Mouse (Mus musculus) C2C12 (cell line): ENCODE data around the gene Morc3. TPM values are rescaled to one million over a fixed set of nuclear protein-coding genes. Genes with fewer than 3 reads are reported as not detected.

ENCODE experiments used
- H3K27me3 ChIP-seq: one replicate; pipeline ENCODE4 v1.6.1; 2011; ENCODE audit not compliant: control insufficient read depth, insufficient read depth, insufficient read length
- H3K36me3 ChIP-seq: one replicate; pipeline ENCODE4 v1.6.1; 2011; ENCODE audit not compliant: control insufficient read depth, insufficient read depth
- H3K4me3 ChIP-seq: one replicate; pipeline ENCODE4 v1.5.1; 2011; ENCODE audit warnings: mild to moderate bottlenecking, control low read depth; ENCODE audit not compliant: poor library complexity, insufficient read depth, severe bottlenecking
- H3K79me2 ChIP-seq: one replicate; pipeline ENCODE4 v1.6.1; 2011; ENCODE audit not compliant: control insufficient read depth, insufficient read depth
- H3K79me3 ChIP-seq: one replicate; pipeline ENCODE4 v1.6.1; 2011; ENCODE audit warnings: low read depth, control low read depth
- H3ac ChIP-seq: one replicate; pipeline ENCODE3; 2011; ENCODE audit warnings: low read depth; ENCODE audit not compliant: control insufficient read depth, insufficient read length
- CEBPB ChIP-seq: IDR thresholded peaks from one replicate; pipeline ENCODE4 v1.6.1; 2011; ENCODE audit warnings: low read depth, mild to moderate bottlenecking, control low read depth, moderate library complexity
- CTCF ChIP-seq: IDR thresholded peaks from one replicate; pipeline ENCODE4 v1.5.1; 2011; ENCODE audit not compliant: control insufficient read depth, insufficient read depth, insufficient read length
- FOSL1 ChIP-seq: IDR thresholded peaks from one replicate; pipeline ENCODE4 v1.8.0; 2011; ENCODE audit warnings: mild to moderate bottlenecking, low read length; ENCODE audit not compliant: poor library complexity, insufficient read depth, severe bottlenecking
- MAX ChIP-seq: IDR thresholded peaks from one replicate; pipeline ENCODE4 v1.6.1; 2011; ENCODE audit warnings: mild to moderate bottlenecking, control low read depth
- MYOD1 ChIP-seq: IDR thresholded peaks from one replicate; pipeline ENCODE4 v1.6.1; 2011; ENCODE audit warnings: low read depth; ENCODE audit not compliant: control insufficient read depth, insufficient read length
- MYOG ChIP-seq: IDR thresholded peaks from one replicate; pipeline ENCODE4 v1.6.1; 2011; ENCODE audit not compliant: control insufficient read depth, insufficient read length; ENCODE audit errors: extremely low read depth
- USF1 ChIP-seq: IDR thresholded peaks from one replicate; pipeline ENCODE4 v1.6.1; 2011; ENCODE audit warnings: low read depth, mild to moderate bottlenecking, control low read depth, moderate library complexity
- polyA plus RNA-seq: library from polyadenylated mRNA; unstranded; fragments of >200 nt; fragmentation: generic; extraction: Trizol; gene quantifications from one replicate; pipeline ENCODE4 v1.2.1, GENCODE M21; 2012; ENCODE audit warnings: missing spikeins

The Morc3 gene
- polyA plus RNA-seq, 1 experiment = 8.0 TPM

DNA sequence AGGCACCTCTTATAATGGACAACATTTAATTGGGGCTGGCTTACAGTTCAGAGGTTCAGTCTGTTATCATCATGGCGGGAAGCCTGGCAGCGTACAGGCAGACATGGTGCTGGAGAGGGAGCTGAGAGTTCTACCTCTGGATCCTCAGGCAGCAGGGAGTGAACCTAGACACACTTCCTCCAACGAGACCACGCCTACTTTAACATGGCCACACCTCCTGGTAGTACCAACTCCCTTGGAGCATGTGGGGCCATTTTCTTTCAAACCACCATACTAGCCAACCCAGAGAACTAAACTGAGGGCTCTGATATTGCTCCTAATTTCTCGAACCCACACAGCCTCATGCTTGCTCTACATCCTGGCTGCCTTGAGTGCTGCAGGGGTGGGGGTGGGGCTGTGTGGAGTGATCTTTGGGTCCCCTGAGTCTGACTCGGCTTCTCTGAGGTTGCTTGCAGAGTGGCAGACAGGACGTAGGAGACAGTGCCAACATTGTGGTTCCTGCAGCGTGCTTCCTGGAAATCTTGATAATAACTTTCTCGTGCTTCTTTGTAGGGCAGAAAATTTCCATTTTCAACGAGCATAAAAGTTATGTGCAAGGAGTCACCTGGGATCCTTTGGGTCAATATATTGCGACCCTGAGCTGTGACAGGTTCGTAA is 59.2 kb downstream of the Morc3 start:
- no peak overlapping the region for H3K4me3 ChIP-seq
- H3K27me3 ChIP-seq = no peaks in the 10 kb centered on the region
- no peak overlapping the region for H3ac ChIP-seq
- peaks cover 3% of the 10 kb centered on the region for H3K79me3 ChIP-seq
- H3K36me3 ChIP-seq = peaks cover 73% of the 10 kb centered on the region
- peaks cover 6% of the 10 kb centered on the region for H3K79me2 ChIP-seq
- TF ChIP-seq CTCF (no peak), FOSL1 (no peak), MAX (no peak), CEBPB (no peak), MYOG (no peak), MYOD1 (no peak), USF1 (no peak)

DNA sequence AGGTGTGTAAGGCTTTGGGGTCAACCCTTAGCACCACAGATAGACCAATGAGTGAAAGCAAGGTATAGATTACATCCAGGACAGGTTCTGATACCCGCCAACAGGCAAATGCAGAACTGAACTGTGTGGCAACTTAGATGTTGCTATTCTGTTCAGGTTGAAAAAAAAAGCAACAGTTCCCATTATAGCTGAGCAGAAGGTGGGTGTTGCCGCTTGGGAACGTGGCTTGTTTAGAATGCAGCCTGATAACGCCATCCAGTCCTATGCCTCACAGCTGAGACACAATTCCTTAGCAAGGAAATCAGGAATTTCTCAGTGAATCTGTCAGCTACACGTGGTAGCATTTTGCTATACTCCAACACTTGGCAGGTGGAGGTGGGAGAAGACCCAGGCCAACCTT is 61.4 kb downstream of the Morc3 start:
- peaks cover 64% of the 10 kb centered on the region for H3K36me3 ChIP-seq

GRCm38 (mm10) chr16:93903027-93903426 is 71.1 kb downstream of the Morc3 start:
- Histone ChIP-seq H3K4me3 (no peak overlapping the region), H3K79me3 (no peaks in the 10 kb centered on the region), H3K36me3 (peaks cover 46% of the 10 kb centered on the region), H3K79me2 (no peaks in the 10 kb centered on the region), H3K27me3 (no peaks in the 10 kb centered on the region), H3ac (no peak overlapping the region)
- TF ChIP-seq FOSL1 = no peak
- no peak for TF ChIP-seq CTCF
- no peak for TF ChIP-seq MYOD1
- TF ChIP-seq USF1 = no peak
- no peak for TF ChIP-seq MYOG
- no peak for TF ChIP-seq MAX
- no peak for TF ChIP-seq CEBPB

More for the DNA sequence above, 61.4 kb downstream of the Morc3 start:
- no peaks in the 10 kb centered on the region for H3K79me3 ChIP-seq
- H3ac ChIP-seq = no peak overlapping the region
- H3K4me3 ChIP-seq = no peak overlapping the region
- no peaks in the 10 kb centered on the region for H3K79me2 ChIP-seq
- TF ChIP-seq FOSL1 (no peak), USF1 (no peak), MYOG (no peak), CEBPB (no peak), MAX (no peak), CTCF (no peak), MYOD1 (no peak)
- H3K27me3 ChIP-seq = no peaks in the 10 kb centered on the region

GRCm38 (mm10) chr16:93906156-93907014 is 74.5 kb downstream of the Morc3 start:
- H3K79me2 ChIP-seq = no peaks in the 10 kb centered on the region
- peaks cover 33% of the 10 kb centered on the region for H3K36me3 ChIP-seq
- H3ac ChIP-seq = no peak overlapping the region
- no peak overlapping the region for H3K4me3 ChIP-seq
- no peak for TF ChIP-seq CEBPB
- TF ChIP-seq USF1 = no peak
- peak; percentile 95 for TF ChIP-seq CTCF
- H3K79me3 ChIP-seq = no peaks in the 10 kb centered on the region
- no peaks in the 10 kb centered on the region for H3K27me3 ChIP-seq

DNA sequence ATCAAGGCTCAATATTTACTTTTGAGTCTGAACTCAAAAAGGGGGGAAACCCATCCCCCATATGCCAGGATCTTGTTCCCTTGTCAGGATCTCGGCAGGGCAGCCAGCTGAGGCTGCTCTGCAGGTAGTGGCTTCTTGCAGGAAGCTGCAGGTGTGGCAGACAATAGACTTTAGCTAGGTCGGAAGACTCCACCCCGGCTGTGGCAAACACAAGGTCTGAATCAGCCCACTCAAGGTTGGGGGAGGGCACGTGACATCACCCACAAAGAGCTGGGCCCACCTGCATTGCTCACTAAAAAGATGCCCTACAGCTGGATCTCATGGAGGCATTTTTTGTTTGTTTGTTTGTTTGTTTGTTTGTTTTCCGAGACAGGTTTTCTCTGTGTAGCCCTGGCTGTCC is 75.8 kb downstream of the Morc3 start:
- peaks cover 28% of the 10 kb centered on the region for H3K36me3 ChIP-seq
- TF ChIP-seq MYOG = no peak
- TF ChIP-seq CTCF = no peak
- TF ChIP-seq MYOD1 = no peak
- TF ChIP-seq FOSL1 = no peak
- TF ChIP-seq USF1 = no peak
- TF ChIP-seq CEBPB = no peak
- TF ChIP-seq MAX = no peak
- H3K4me3 ChIP-seq = no peak overlapping the region
- H3K27me3 ChIP-seq = no peaks in the 10 kb centered on the region
- no peaks in the 10 kb centered on the region for H3K79me2 ChIP-seq
- H3K79me3 ChIP-seq = no peaks in the 10 kb centered on the region
- no peak overlapping the region for H3ac ChIP-seq
